Mouse (Mus musculus) spleen, adult 2 months (tissue): ENCODE measurements around the gene Tom1l2. TPM values are rescaled to one million over a fixed set of nuclear protein-coding genes. Genes with fewer than 3 reads are reported as not detected.

Experiments
- DNase-seq, 2 experiments: peaks; one replicate each; pipeline versions ENCODE4 v3.0.0 to v3.0.0-alpha.2; 2012 to 2021; ENCODE audit warnings: low spot score in 2 of 2, low read depth in 1 of 2
- H3K27ac ChIP-seq: fragments of 200-500 bp; 2 replicates; pipeline ENCODE4 v1.5.1; 2012; ENCODE audit warnings: low read length, inconsistent platforms; ENCODE audit not compliant: insufficient read depth
- H3K27me3 ChIP-seq: fragments of 200-500 bp; 2 replicates; pipeline ENCODE4 v1.6.1; 2012; ENCODE audit warnings: mild to moderate bottlenecking, moderate library complexity, low read length, inconsistent platforms; ENCODE audit not compliant: control insufficient read depth, insufficient read depth
- H3K36me3 ChIP-seq: fragments of 200-500 bp; 2 replicates; pipeline ENCODE4 v1.6.1; 2012; ENCODE audit warnings: mild to moderate bottlenecking, low read length, inconsistent platforms; ENCODE audit not compliant: control insufficient read depth, insufficient read depth
- H3K4me1 ChIP-seq: fragments of 200-500 bp; 2 replicates; pipeline ENCODE4 v1.6.1; 2011; ENCODE audit warnings: inconsistent platforms; ENCODE audit not compliant: control insufficient read depth, insufficient read depth, insufficient read length
- H3K4me3 ChIP-seq: fragments of 200-500 bp; 2 replicates; pipeline ENCODE4 v1.5.1; 2011; ENCODE audit warnings: mild to moderate bottlenecking, inconsistent platforms; ENCODE audit not compliant: insufficient read depth, insufficient read length; ENCODE audit errors: extremely low read depth
- CTCF ChIP-seq: fragments of 200-500 bp; IDR thresholded peaks from 2 replicates; pipeline ENCODE4 v1.5.1; 2011; ENCODE audit warnings: mild to moderate bottlenecking, inconsistent platforms; ENCODE audit not compliant: insufficient read depth, insufficient read length, insufficient replicate concordance; ENCODE audit errors: extremely low read depth
- POLR2A ChIP-seq: fragments of 200-500 bp; IDR thresholded peaks from 2 replicates; pipeline ENCODE4 v1.6.1; 2011; ENCODE audit warnings: low read depth, low read length, inconsistent platforms
- WGBS: fragments of 180-500 bp; shearing (Covaris S2); methylation state at CpG from one replicate; pipeline ENCODE4 v1.1.7; 2018; 5-methylcytosine and 5-hydroxymethylcytosine counted together
- polyA plus RNA-seq: library from polyadenylated mRNA; depleted of rRNA; stranded (reverse); fragments of >200 nt; gene quantifications from 2 replicates; pipeline ENCODE4 v1.2.3, GENCODE M21; 2012

Tom1l2 gene
- polyA plus RNA-seq, 1 experiment = 28.1 TPM

DNA sequence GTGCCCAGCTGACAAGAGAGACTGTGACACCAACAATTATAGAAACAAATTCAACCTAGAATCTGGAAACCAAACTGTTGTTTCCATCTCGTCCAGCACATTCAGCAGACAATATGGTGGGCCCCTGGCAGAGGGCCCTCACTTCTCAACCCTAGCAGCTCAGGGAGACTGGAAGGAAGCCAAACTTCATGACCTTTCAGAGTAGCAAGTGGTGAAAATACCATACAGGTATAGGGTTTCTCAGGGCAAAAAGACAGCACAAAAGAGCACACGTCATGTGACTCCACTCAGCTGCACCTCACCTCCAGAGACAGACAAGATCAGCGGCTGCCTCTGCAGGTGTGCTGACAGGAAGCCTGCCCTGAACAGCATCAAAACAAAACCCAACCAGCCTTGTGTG, 18.6 kb downstream of the Tom1l2 start:
- H3K36me3 ChIP-seq = no peaks in the 10 kb centered on the region
- H3K27me3 ChIP-seq = no peaks in the 10 kb centered on the region
- DNase-seq = peak in 1 of 2 experiments; percentile 11
- TF ChIP-seq CTCF (no peak), POLR2A (no peak)
- H3K4me3 ChIP-seq = no peak overlapping the region
- 59% methylated on average over 3 of the region's 3 CpGs for WGBS
- H3K27ac ChIP-seq = peak overlapping the region; percentile 22; the same call in 1 of the 2 replicates
- peaks cover 6% of the 10 kb centered on the region; the same call in 1 of the 2 replicates for H3K4me1 ChIP-seq

DNA sequence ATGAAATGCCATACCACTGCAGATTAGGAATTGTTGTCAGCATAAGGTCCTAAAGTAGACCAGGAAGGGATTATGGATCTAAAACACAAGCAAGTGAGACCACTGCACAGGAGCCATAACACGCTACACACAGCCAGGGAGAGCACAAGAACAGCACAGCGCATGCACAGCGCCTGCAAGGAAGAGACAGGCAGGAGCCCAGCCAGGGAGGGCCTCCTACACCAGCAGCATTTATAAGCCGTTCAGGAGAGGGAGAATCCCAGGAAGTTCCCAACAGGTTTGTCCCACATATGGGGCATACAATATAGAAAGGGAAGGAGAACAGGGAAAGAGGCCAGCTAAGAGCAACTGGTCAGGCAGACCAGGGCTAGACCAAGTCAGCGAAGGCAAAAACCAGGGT, 19.2 kb downstream of the Tom1l2 start:
- Histone ChIP-seq H3K27me3 (no peaks in the 10 kb centered on the region), H3K36me3 (no peaks in the 10 kb centered on the region), H3K4me3 (no peak overlapping the region), H3K27ac (peak overlapping the region; percentile 22), H3K4me1 (peaks cover 6% of the 10 kb centered on the region; the same call in 1 of the 2 replicates)
- WGBS = 90% methylated on average over 5 of the region's 5 CpGs
- DNase-seq = no peak
- TF ChIP-seq CTCF (no peak), POLR2A (no peak)

DNA sequence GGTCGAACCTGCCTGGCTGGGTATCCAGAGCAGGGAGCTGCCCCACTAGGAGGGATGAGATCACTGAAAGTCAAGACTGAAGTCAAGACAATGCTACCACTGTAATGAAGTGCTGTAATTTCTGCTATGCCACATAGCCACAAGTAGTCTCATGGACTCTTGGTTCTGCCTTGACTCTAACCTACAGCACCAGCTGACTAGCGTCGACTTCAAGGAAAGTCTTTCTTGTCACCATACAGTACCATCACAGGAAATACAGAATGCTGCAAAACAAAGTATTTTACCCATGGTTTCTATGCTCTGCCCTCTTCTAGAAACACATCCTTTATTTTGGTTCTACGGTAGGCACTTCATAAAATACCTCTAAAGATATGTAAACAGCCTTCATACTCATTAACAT, 22.2 kb downstream of the Tom1l2 start:
- H3K36me3 ChIP-seq = no peaks in the 10 kb centered on the region
- peaks cover 3% of the 10 kb centered on the region; the same call in 1 of the 2 replicates for H3K4me1 ChIP-seq
- 0 out of 2 replicates have a peak overlapping the region, but pooled peaks have one; percentile 18 for H3K27ac ChIP-seq
- TF ChIP-seq POLR2A (no peak), CTCF (no peak)
- no peak for DNase-seq
- H3K27me3 ChIP-seq = no peaks in the 10 kb centered on the region
- 77% methylated on average over 4 of the region's 4 CpGs for WGBS
- H3K4me3 ChIP-seq = no peak overlapping the region

DNA sequence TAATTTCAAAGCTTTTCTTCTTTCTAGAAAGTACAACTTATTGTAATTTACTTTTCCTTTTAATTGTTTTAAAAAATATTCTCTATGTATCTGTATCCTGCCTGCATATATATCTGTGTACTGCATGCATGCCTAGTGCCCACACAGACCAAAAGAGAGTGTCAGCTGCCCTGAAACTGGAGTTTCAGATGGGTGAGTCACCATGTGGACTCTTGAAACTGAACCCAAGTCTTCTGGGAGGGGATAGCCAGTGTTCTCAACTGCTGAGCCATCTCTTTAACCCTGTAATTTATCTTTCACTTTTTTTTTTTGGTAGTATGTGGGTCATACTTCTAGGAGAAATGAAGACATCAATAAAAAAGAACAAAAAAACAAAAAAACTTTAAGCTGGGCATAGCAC, 29.0 kb downstream of the Tom1l2 start:
- H3K4me1 ChIP-seq = no peaks in the 10 kb centered on the region
- H3K36me3 ChIP-seq = no peaks in the 10 kb centered on the region
- no peak overlapping the region for H3K27ac ChIP-seq
- no peak for DNase-seq
- no peaks in the 10 kb centered on the region for H3K27me3 ChIP-seq
- TF ChIP-seq CTCF (no peak), POLR2A (no peak)
- no peak overlapping the region for H3K4me3 ChIP-seq

DNA sequence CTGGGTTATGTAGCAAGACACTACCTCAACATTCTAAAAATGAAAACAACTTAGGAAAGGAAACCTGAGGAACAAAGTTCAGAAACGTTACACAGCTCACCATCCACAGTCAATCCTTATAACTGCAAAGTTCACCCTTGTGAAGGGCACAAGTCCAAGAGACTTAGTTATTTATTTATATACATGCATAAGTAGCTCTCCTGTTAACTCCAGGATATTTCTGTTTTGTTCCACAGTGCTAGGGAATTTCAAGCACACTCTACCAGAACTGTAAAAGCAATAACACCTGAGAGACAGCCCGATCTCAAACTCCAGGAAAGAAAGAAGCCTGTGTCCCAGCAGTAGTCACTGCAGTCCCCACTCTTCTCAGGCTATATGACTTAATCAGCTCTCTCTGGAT, 31.3 kb downstream of the Tom1l2 start:
- Histone ChIP-seq H3K27me3 (no peaks in the 10 kb centered on the region), H3K4me3 (no peak overlapping the region), H3K4me1 (no peaks in the 10 kb centered on the region), H3K27ac (no peak overlapping the region), H3K36me3 (no peaks in the 10 kb centered on the region)
- WGBS = 87% methylated on average over 2 of the region's 2 CpGs
- TF ChIP-seq CTCF = no peak
- TF ChIP-seq POLR2A = no peak
- DNase-seq = no peak

DNA sequence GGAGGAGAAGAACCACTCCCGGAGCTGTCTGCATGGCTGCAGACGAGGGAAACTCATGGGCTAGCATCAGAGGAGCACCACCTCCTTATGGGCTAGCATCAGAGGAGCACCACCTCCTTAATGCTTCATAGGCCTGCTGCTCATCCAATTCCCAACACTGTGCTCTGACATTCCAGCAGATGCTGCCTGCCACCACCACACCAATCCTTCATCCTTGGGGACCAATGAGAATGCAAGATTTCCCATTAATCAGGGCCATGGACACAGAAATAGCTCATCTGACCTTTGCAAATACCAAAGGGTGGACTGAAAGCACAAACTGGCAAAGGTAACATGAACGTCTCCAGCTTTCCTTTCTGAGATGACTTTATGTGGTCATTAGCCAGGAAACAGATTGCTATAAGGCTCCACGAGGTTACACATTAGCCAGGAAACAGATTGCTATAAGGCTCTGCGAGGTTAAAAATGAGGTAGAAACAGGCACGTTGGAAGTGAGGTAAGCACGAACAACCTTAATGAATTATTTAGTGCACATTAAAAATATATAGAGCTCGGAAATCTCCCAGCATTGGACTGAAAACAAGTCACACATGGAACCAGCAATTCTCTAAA, 32.2 kb downstream of the Tom1l2 start:
- DNase-seq = no peak
- Histone ChIP-seq H3K27ac (no peak overlapping the region), H3K27me3 (no peaks in the 10 kb centered on the region), H3K4me3 (no peak overlapping the region), H3K36me3 (no peaks in the 10 kb centered on the region), H3K4me1 (no peaks in the 10 kb centered on the region)
- 50% methylated on average over 8 of the region's 8 CpGs for WGBS
- TF ChIP-seq POLR2A = no peak
- no peak for TF ChIP-seq CTCF

DNA sequence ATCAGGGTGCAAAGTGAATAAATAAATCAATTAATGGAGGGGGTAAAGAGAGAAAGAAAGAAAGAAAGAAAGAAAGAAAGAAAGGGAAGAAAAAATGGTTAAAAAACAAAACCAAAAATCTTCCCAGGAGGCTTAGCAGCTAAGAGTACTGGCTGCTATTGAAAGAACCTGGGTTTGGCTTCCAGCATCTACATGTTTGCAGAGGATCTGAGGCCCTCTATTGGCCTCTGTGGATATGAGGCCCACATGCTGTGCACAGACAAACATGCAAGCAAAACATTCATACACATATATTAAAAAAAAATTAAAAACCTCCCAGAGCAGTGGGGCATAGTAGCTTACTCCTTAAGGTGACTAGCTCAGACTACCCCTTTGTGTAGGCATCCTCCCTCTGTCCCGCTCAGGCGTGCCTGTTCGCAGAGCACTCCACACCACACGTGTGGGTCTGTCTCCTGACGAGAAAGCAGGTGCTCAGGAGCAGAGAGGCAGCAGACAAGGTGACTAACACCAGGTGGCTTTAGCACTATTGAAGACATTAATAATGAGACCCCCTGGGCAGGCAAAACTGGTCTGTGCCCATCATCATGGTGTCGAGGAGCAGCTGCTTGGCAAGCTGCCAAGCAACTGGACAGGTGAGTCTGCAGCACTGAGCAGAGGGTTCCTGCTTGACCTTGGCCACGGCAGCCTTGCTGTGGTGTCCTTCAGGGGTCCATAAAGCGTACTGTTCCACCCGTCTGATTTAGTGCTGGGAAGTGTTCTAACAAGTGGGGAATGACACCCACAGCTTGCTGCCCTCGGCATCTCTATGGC, 33.2 kb downstream of the Tom1l2 start:
- no peak for TF ChIP-seq CTCF
- TF ChIP-seq POLR2A = no peak
- 84% methylated on average over 10 of the region's 10 CpGs for WGBS
- Histone ChIP-seq H3K27ac (no peak overlapping the region), H3K4me3 (no peak overlapping the region), H3K4me1 (no peaks in the 10 kb centered on the region), H3K36me3 (no peaks in the 10 kb centered on the region), H3K27me3 (no peaks in the 10 kb centered on the region)
- no peak for DNase-seq
